Mouse (Mus musculus): ENCODE data around the gene Tmem114. TPM values are rescaled to one million over a fixed set of nuclear protein-coding genes. Genes with fewer than 3 reads are reported as not detected.

Gene Tmem114
- total RNA-seq, 4 experiments from 2014 or later, result 3.9 to 5.6 (median 4.4) TPM

- DNase-seq (ENCODE audit: low spot score in 2 of 2), result no peak
These were observed 15.7 kb downstream of the Tmem114 start for GRCm38 (mm10) chr16:8409197-8409596.

DNA sequence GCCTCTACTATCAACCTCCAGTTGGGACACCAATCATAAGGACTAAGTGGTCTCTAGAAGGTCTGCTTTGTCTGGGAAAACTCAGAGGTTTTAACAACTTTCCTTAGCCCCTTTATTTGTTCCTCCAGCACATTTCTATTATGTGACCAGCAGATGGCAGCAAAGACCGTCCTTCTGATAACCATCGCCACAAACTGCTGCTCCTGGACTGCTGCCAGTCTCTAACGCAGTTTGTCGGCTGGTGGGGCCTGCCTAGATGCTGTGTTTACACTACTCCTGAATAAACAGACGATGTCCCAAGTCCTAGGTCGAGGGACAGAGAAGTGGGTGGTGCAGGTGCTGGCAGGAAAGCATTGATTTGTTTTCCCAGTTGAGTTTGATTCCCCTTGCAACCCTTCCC lies 18.2 kb downstream of the Tmem114 start:
- peak; percentile 26 to 69 for DNase-seq (ENCODE audit: low spot score in 2 of 2)

DNA sequence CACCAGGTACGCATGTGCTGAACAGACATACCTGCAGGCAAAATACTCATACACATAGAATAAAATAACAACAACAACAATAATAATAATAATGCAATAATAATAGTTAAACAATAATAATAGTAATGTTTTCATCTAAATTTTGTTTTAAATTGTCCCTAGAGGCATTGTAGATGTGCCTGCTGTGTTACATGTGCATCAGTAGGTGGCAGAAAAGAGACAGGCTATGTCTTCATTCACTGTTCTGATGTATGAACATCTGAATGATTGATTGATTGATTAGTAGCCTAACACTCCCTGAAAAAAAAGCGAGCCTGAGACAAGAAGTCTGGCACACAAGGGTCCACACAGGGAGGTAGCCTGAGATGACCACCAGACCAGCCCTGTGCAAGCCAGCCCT lies 22.3 kb downstream of the Tmem114 start:
- DNase-seq (ENCODE audit: low spot score in 2 of 2), result no peak

DNA sequence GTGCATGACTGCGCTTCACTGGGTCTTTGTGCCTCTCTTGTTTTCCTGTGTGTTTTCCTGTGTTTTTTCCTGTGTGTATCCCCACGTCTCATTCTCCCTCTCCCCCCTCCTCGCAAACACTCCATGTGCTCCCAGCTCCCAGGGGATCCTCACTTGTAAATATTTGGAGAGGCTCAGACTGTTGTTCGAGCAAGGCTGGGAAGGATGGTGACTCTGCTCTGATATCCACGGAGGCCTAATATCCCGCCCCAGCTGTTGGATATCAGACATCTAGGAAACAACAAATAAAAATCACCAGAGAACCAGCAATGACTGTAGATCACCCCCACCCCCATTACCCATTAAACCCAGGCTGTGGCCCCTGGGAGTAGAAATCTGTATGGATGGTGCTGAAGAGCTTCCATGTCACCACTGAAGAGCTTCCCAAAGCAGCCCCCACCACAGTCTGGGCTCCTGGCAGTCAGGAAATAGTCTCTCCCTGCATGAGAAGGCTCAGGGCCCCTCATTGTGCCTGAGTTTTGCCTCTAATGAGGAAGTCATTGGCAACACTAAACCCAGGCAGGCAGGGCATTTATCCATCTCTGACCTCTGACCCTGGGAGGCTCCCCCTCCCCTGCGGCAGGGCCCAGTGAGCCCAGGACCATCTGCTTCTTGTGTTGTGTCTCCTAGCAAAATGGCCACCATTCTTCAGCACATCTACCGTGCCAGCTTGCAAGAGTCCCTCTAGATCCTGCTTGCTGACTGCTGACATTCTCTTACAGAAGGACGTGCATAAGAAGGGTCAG lies 23.6 kb downstream of the Tmem114 start:
- DNase-seq (ENCODE audit: low spot score in 2 of 2), result no peak

DNA sequence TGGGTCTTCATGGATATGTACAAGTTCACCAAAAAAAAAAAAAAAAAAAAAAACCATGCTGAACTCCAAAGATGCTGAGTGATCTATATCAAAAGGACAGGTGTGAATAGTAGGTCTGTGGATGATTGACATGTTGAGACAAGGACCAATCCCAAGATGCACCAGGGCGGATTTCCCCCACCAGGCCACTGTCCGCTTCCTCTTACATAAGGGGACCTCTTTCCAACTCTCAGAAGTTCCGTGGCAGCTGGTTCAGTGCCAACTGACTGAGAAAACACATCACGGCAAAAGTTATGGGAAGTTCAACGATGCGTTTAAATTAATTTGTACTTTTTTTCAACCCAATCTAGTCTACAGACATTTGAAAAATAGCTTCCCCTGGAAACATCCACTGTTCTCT lies 25.1 kb downstream of the Tmem114 start:
- no peak for DNase-seq (ENCODE audit: low spot score in 2 of 2)

DNA sequence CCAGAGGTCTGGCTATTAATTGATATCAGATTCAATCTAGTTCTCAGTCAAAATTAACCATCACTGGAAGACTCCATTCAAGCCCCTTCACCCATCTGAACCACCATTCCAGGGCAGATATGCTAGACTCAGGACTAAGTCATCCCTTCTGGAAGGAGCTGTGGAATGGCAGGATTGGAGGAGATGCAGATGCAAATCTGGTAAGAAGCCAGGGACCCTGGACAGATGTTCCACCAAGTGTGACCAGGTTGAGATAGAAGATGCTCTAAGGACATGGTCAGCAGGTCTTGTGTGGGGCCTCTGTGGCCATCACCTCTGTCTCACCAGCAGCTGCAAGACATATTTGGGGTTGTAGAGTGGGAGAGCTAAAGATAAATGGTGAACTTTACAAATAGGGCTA lies 30.0 kb downstream of the Tmem114 start:
- DNase-seq (ENCODE audit: low spot score in 2 of 2), result no peak

- DNase-seq (ENCODE audit: low spot score in 2 of 2), result no peak
These were observed 36.4 kb downstream of the Tmem114 start for GRCm38 (mm10) chr16:8388491-8388890.

GRCm38 (mm10) chr16:8386386-8386785 lies 38.5 kb downstream of the Tmem114 start:
- DNase-seq (ENCODE audit: low spot score in 2 of 2), result no peak

DNA sequence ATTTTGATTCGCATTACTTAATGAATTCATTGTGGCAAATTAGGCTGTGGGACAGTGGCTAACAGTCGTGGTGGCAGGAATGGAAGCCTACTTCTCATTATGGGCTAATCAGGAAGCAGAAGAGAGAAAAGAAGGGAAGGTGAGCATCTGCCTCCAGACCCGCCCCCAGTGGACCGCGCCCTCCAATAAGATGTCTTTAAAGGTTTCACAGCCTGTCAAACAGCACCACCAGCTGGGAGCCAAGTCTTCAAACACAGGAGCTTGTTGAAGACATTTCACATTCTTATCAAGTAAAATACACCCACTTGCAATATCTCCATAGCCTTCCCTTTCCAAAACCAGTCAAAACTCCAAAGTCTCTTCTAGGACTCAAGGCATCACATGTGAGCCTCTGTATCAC lies 39.3 kb downstream of the Tmem114 start:
- DNase-seq (ENCODE audit: low spot score in 2 of 2), result no peak

DNA sequence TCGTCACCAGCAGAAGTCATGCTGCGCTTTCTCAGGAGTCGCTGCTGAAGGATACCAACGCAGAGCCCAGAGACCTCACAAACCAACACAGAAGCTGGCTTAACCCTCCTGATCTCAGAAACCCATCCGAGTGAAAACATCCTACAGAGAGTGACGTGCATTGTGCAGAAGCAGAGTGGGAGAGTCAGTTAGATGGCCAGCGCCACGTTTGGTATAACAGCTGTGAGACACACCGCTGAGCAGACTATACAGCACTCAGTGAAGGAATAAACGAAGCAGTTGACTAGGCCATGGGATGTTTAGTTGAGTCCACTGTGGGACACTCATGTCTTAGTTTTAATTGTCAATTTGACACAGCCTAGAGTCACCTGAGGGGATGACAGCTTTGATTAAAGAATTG lies 40.2 kb downstream of the Tmem114 start:
- DNase-seq (ENCODE audit: low spot score in 2 of 2), result no peak

GRCm38 (mm10) chr16:8383396-8383795 lies 41.5 kb downstream of the Tmem114 start:
- DNase-seq (ENCODE audit: low spot score in 2 of 2), result no peak

DNA sequence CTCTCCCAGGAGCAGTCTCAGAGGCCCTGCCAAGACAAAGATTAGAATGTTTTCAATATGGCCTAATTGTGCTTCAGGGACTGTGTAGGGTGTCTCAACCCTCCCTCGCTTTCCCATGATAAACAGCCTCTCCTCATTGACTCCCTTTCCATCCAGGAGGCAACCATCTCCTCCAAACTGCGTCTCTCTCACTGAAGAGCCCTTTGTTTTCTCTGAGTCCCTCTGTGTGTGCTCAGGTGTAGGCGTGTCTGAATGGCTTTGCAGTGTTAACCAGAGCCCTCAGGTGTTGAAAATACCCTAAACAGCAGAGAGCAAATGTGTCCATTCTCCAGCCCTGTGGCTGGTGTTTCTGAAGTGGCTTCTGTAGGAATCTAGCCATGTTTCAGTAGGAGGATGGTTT lies 61.9 kb downstream of the Tmem114 start:
- DNase-seq (ENCODE audit: low spot score in 2 of 2), result no peak

Other genes with a start within 250 kb of the Tmem114 start
- gene Mettl22, start 45.7 kb upstream of the Tmem114 start, total RNA-seq (2022), result 10 to 100 TPM; 26.1 to 30.1 (median 26.4) TPM
- 100 to 1,000 TPM; 127 to 163 (median 143) TPM for gene Abat, start 88.3 kb upstream of the Tmem114 start, total RNA-seq (2022)
- 10 to 100 TPM; 31.2 to 42.1 (median 40.8) TPM for gene Pmm2, start 212.5 kb upstream of the Tmem114 start, total RNA-seq (2022)
- gene Tmem186, start 212.6 kb upstream of the Tmem114 start, total RNA-seq (2022), result 10 to 100 TPM; 12.9 to 13.7 (median 13.4) TPM
- gene Carhsp1, start 247.0 kb upstream of the Tmem114 start, total RNA-seq (2022), result 10 to 100 TPM; 22.4 to 29.6 (median 24.0) TPM